Mouse (Mus musculus): ENCODE results near the gene D130043K22Rik. TPM values are rescaled to one million over a fixed set of nuclear protein-coding genes. Genes with fewer than 3 reads are reported as not detected.

The D130043K22Rik gene
- total RNA-seq, 2 experiments from 2014 or later: 27.0 to 27.6 TPM

GRCm38 (mm10) chr13:24921281-24921680 is 76.3 kb downstream of the D130043K22Rik start:
- TF ChIP-seq CTCF (conservative IDR thresholded peaks at IDR 0.05): no peak

GRCm38 (mm10) chr13:24923991-24924390 is 79.1 kb downstream of the D130043K22Rik start:
- H3K4me3 ChIP-seq: no peak overlapping the region
- H3K27ac ChIP-seq: no peak overlapping the region
- DNase-seq (ENCODE audit: low spot score in 2 of 2): no peak
- TF ChIP-seq CTCF (conservative IDR thresholded peaks at IDR 0.05): no peak

More at GRCm38 (mm10) chr13:24921281-24921680, 76.3 kb downstream of the D130043K22Rik start:
- DNase-seq (ENCODE audit: low spot score in 2 of 2): no peak
- no peak overlapping the region for H3K27ac ChIP-seq
- no peak overlapping the region for H3K4me3 ChIP-seq

DNA sequence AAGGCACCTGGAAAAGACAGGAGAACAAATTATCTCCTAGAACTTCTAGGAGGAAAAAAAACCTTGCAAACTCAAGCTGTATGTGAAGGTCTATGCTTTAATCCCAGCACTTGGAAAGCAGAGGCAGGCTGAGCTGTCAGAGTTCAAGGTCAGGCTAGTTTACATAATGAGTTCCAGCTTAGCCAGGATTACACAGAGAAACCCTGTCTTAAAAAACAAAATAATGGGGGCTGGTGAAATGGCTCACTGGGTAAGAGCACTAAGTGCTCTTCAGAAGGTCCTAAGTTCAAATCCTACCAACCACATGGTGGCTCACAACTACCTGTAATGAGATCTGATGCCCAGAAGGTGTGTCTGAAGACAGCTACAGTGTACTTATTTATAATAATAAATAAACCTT is 85.7 kb downstream of the D130043K22Rik start:
- DNase-seq (ENCODE audit: low spot score in 2 of 2): no peak
- no peak for TF ChIP-seq CTCF (conservative IDR thresholded peaks at IDR 0.05)
- H3K27ac ChIP-seq: no peak overlapping the region
- H3K4me3 ChIP-seq: no peak overlapping the region

- no peak for DNase-seq (ENCODE audit: low spot score in 2 of 2)
- Histone ChIP-seq H3K4me3 (no peak overlapping the region), H3K27ac (no peak overlapping the region)
- no peak for TF ChIP-seq CTCF (conservative IDR thresholded peaks at IDR 0.05)
Measured at GRCm38 (mm10) chr13:24933199-24933598, 88.3 kb downstream of the D130043K22Rik start.

- no peak for DNase-seq (ENCODE audit: low spot score in 2 of 2)
- Histone ChIP-seq H3K4me3 (peak overlapping the region; percentile 60), H3K27ac (peak overlapping the region; percentile 98)
- no peak for TF ChIP-seq CTCF (conservative IDR thresholded peaks at IDR 0.05)
Measured at GRCm38 (mm10) chr13:24936772-24937107, 91.8 kb downstream of the D130043K22Rik start.

- Histone ChIP-seq H3K27ac (peak within 1 kb of the TSS; percentile 98), H3K4me3 (peak within 1 kb of the TSS; percentile 60)
- peak; percentile 80 for TF ChIP-seq CTCF (conservative IDR thresholded peaks at IDR 0.05)
- DNase-seq (ENCODE audit: low spot score in 2 of 2): peak; percentile 78 to 82
Measured at GRCm38 (mm10) chr13:24937108-24937838, 92.3 kb downstream of the D130043K22Rik start, which contains the start of gene Aldh5a1. Gene Aldh5a1, minus strand, starts transcription at chr13:24937661.

DNA sequence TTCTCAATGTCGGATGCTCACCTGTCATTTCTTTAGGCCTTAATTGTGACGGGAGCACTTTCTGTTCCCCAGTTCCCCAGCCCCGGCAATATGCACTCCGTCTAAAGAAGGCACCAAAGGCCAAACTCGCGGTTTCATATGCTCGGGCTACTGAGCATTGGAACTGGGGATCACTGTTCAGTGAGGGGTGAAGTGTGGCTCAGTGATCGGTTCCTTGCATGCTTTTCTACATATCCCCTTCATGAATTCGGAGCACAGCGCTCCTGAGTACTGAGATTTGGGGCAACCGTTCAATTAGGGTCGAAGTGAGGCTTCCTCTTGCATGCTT is 92.9 kb downstream of the D130043K22Rik start:
- no peak for DNase-seq (ENCODE audit: low spot score in 2 of 2)
- TF ChIP-seq CTCF (conservative IDR thresholded peaks at IDR 0.05): no peak; the same call in 1 of the 2 replicates
- Histone ChIP-seq H3K27ac (peak overlapping the region; percentile 98), H3K4me3 (peak overlapping the region; percentile 60)

DNA sequence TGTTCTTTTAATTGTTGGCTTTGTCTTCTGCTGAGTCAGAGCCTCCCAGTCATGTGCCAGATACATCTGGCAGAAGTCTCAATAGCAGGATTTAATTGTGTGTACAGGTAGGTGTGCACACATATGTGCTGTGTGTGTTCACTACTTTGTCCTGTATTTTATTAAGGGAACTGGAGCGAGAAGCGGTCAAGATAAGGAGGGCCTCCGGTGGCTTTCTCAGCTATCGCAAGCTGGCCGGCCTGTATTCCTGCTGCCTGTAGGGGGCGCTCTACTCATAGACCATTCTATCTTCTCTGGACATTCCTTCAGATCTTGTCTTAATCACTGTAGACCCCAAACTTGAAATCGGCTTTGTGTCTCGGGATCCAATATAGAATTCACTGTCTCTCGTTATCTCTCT is 93.7 kb downstream of the D130043K22Rik start:
- DNase-seq (ENCODE audit: low spot score in 2 of 2): peak; percentile 78 to 83
- Histone ChIP-seq H3K27ac (peak overlapping the region; percentile 98), H3K4me3 (peak overlapping the region; percentile 60)
- TF ChIP-seq CTCF (conservative IDR thresholded peaks at IDR 0.05): peak; percentile 96

DNA sequence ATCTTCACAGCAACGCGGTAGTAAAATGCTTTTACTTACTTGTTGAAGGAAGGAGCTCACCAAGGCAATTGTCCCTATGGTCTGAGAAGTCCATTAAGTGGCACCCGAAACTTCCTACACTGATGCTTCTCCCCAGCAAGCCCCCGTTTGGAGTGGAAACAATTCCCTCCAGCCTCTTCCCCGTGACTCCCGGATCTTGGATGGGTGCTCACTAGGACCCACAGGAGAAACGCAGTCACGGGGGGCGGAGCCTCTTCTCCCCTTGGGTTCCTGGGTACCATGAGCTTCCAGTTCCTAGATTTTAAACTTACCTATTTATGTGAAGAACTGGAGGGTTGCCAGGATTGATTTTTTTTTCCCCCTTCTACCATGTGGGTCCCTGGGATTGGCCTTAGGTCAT is 94.5 kb downstream of the D130043K22Rik start:
- TF ChIP-seq CTCF (conservative IDR thresholded peaks at IDR 0.05): no peak
- no peak for DNase-seq (ENCODE audit: low spot score in 2 of 2)
- H3K4me3 ChIP-seq: no peak overlapping the region
- H3K27ac ChIP-seq: peak overlapping the region; percentile 98; the same call in 1 of the 2 replicates

- no peak for DNase-seq (ENCODE audit: low spot score in 2 of 2)
- peak within 1 kb of the TSS; percentile 47 for H3K4me3 ChIP-seq
- peak within 1 kb of the TSS; percentile 85 for H3K27ac ChIP-seq
- TF ChIP-seq CTCF (conservative IDR thresholded peaks at IDR 0.05): no peak
Measured at GRCm38 (mm10) chr13:24942512-24943282, 97.8 kb downstream of the D130043K22Rik start, which contains the start of gene Gpld1. Gene Gpld1, plus strand, starts transcription at chr13:24943152.

- DNase-seq (ENCODE audit: low spot score in 2 of 2): no peak
- no peak for TF ChIP-seq CTCF (conservative IDR thresholded peaks at IDR 0.05)
- peak overlapping the region; percentile 47 for H3K4me3 ChIP-seq
- peak overlapping the region; percentile 85 for H3K27ac ChIP-seq
Measured at GRCm38 (mm10) chr13:24943303-24943702, 98.4 kb downstream of the D130043K22Rik start.

- Histone ChIP-seq H3K4me3 (no peak overlapping the region), H3K27ac (no peak overlapping the region; the same call in 1 of the 2 replicates)
- no peak for TF ChIP-seq CTCF (conservative IDR thresholded peaks at IDR 0.05)
- DNase-seq (ENCODE audit: low spot score in 2 of 2): peak in 1 of 2 experiments; percentile 37
Measured at GRCm38 (mm10) chr13:24945567-24945966, 100.6 kb downstream of the D130043K22Rik start.

GRCm38 (mm10) chr13:24947158-24947557 is 102.2 kb downstream of the D130043K22Rik start:
- no peak overlapping the region for H3K4me3 ChIP-seq
- H3K27ac ChIP-seq: no peak overlapping the region
- TF ChIP-seq CTCF (conservative IDR thresholded peaks at IDR 0.05): no peak
- DNase-seq (ENCODE audit: low spot score in 2 of 2): no peak
